Mouse (Mus musculus): ENCODE results near the gene Hs3st2. TPM values are rescaled to one million over a fixed set of nuclear protein-coding genes. Genes with fewer than 3 reads are reported as not detected.

Hs3st2 gene
- polyA plus RNA-seq (2017; shearing (Covaris generic)) = not detected

DNA sequence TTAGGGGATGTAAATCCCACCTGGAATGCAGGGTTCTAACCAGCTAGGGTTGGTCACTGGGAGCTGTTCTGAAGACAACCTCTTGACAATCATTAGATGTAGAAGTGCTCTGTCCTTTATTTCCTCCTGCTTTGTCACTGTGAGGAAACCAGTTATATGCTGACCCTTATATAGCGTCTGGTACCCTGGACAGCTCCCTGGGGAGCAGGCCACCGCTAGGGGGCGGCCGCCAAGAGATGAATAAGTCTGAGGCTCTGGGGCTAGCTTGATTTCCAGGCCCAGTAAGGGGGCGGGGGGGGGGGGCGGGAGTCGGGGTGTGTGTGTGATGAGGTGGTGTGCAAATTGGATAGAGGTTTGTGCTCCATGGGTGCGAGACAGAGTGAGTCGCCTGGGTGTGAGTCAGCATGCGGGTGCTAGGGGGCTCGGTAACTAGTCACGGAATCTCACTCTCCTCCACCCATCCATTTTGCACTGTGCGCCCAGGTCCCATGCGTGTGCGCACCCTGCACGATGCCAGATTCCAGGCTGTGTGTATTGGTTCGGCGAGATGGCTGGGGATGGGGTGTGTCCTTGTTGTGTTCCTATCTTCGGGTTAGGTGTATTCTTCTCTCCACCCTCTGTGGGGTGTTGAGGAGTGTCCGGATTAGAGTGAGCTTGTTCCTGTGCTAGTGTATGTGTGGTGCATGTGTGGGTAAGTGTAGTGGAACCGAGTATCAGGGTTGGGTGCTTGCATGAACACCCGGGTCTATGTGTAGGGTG, at the start of gene Hs3st2:
TSS of gene Hs3st2 (plus strand) at position 635 of the 759 bp plus-strand sequence.

Data from effector memory CD4-positive, alpha-beta T cell, adult 5 months (primary cell).